Mouse (Mus musculus): ENCODE measurements around the gene Defb36.

Defb36 gene

GRCm38 (mm10) chr2:152620367-152621134 is 16.4 kb downstream of the Defb36 start:
- DNase-seq (ENCODE audit: extremely low spot score, low read depth, low spot score): no peak

DNA sequence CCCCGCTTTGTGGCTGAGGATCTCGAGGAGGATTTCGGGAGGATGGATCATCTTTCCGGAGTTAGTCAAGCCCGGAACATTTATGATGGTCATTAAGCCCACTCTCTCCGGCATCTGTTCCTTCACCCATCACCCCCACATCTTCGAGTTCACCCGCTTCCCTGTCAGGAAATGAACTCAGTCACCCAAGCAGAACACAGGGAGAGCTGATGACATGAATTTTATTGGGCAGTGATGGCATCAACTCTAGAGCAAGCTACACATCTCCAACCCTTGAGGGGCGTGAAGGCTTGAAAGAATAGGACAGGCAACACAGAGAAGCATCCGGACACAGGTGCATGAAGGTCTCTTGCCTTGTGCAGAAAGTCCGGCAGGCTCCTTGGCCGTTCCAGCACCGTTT is 18.0 kb downstream of the Defb36 start:
- DNase-seq (ENCODE audit: extremely low spot score, low read depth, low spot score): no peak

DNA sequence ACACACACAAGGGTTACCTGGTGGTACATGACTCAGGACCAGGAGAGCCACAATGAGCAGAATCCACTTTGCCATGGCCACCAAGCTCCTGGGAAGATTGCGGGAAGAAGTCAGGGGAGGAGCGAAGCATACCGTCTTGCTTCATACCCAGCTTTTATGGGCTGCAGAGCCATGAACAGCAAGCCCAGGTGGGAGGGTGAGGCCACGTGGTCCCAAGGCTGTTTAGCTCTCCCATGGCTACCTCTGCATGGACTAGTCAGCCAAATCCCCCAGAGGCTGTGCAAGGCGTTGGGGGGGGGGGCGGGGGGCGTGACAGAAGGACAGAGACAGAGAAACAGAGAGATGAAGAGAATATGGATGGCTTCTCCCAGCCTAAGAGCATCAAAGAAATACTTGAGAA is 18.8 kb downstream of the Defb36 start, which contains the start of gene Defb25:
Defb25 (minus strand) TSS at position 101 of the 400 bp plus-strand sequence.
- no peak for DNase-seq (ENCODE audit: extremely low spot score, low read depth, low spot score)

- DNase-seq (ENCODE audit: extremely low spot score, low read depth, low spot score): no peak
Measured at GRCm38 (mm10) chr2:152624566-152624965, 20.4 kb downstream of the Defb36 start.

- DNase-seq (ENCODE audit: extremely low spot score, low read depth, low spot score): no peak
Measured at GRCm38 (mm10) chr2:152625256-152625655, 21.1 kb downstream of the Defb36 start.

DNA sequence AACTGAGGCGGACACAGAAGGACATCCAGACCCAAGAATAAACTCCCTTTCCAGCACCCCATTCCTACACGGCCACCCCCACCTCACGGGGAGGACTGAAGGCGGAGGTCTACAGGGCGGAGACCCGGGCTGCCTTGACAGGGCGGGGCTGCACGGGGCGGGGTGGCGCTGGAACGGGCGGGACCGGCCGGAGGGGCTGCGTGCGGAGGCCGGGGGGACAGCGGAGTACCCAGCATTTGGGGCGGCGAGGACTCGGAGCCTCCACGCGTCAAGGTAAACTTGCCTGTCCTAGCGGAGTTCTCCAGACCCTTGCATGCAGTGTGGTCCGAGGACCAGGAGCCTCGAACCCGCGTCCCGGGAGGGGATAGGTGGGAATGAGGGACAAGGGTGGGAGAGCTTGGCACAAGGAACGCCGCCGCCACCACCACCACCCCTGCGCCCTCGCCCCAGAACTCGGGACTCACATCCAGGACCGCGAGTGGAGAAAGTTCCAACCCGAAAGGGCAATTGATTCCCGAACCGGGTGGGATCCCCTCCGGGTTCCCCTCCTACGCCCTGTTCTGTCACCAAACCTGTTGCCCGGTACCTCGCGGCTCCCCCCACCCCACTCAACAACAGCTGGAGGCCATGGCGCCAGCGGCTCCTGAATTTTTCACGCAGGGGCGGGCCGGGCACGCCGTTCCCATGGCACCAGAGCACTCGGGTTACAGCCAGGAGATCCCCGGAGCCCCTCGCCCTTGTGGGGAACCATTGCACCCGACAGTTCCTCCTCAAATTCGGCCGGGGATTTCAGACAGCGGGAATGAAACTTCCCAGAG is 22.9 kb downstream of the Defb36 start, which contains the start of gene Rem1:
Rem1 (plus strand) TSS at position 178 of the 818 bp plus-strand sequence.
- no peak for DNase-seq (ENCODE audit: extremely low spot score, low read depth, low spot score)

DNA sequence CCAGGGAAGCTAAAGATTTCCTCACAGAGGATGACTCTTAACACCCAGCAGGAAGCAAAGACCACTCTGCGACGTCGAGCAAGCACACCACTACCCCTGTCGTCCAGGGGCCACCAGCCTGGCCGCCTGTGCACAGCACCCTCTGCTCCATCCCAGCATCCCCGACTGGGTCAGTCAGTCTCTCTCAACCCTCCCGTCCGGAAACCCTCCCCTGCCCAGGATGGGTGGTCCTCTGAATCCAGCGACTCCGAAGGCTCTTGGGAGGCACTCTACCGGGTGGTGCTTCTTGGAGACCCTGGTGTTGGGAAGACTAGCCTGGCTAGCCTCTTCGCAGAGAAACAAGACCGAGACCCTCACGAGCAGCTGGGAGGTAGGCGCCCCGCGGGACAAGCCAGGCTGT is 23.9 kb downstream of the Defb36 start:
- no peak for DNase-seq (ENCODE audit: extremely low spot score, low read depth, low spot score)

GRCm38 (mm10) chr2:152629239-152629638 is 25.1 kb downstream of the Defb36 start:
- no peak for DNase-seq (ENCODE audit: extremely low spot score, low read depth, low spot score)

DNA sequence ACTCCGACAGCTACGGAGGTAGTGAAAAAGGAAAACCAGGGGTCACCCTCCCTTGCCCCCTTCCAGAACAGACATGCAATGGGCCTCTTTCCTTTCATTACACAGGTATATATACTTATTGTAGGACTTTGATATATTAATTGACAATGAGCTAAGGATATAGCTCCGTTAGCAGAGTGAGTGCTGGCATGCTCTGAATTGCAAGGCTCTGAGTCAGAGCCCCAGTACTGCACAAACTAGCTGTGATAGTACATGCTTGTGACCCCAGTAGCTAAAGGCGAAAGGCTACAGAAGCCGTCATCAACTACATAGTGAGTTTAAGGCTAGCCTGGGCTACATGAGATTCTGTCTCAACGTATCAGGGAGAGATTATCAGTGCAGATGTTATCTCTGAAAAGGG is 25.8 kb downstream of the Defb36 start:
- no peak for DNase-seq (ENCODE audit: extremely low spot score, low read depth, low spot score)

DNA sequence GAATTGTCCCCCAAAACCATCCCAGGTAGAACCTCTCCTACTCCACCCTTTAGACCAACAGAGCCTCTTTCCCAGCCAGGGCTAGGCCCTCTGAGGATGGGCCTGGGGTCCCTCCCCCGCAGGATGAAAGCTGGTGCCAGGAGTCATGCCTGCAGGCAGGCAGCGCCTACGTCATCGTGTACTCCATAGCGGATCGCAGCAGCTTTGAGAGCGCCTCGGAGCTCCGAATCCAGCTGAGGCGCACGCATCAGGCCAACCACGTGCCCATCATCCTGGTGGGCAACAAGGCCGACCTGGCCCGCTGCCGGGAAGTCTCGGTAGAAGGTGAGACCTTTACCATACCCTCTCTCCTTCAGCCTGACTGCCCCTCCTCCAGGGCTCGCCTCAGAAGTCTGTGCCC is 29.2 kb downstream of the Defb36 start:
- no peak for DNase-seq (ENCODE audit: extremely low spot score, low read depth, low spot score)

- no peak for DNase-seq (ENCODE audit: extremely low spot score, low read depth, low spot score)
Measured at GRCm38 (mm10) chr2:152634311-152634710, 30.2 kb downstream of the Defb36 start.

GRCm38 (mm10) chr2:152636246-152637005 is 32.3 kb downstream of the Defb36 start:
- no peak for DNase-seq (ENCODE audit: extremely low spot score, low read depth, low spot score)

DNA sequence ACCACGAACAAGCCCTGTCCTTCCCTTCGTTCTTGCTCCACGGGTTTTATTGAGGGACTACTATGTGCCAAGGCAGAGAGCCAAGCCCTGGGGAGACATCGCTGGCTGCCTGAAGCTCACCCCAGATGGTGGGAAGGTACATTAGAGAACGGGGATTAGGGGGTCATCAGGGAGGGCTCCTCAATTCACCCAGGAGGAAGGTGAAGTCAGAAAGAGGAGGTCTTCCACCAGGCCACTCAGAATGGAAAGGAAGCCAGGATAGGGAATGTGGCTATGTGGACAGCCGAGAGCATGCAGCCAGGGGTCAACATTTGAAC is 32.8 kb downstream of the Defb36 start:
- DNase-seq (ENCODE audit: extremely low spot score, low read depth, low spot score): no peak

DNA sequence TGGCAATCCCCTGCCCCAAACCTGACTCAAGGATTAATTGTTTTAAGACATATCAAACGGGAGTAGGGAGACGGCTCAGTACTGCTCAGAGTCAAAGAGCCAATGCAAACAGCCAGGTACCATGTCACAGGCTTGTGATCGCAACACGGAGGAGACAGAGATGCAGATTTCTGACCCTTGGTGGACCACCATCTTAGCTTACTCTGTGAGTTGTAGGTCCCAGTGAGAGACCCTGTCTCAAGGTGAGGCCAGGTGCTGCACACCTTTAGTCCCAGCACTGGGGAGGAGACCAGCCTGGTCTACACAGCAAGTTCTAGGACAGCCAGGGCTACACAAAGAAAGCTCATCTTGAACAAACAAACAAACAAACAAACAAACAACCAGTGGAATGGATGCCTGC is 33.3 kb downstream of the Defb36 start:
- no peak for DNase-seq (ENCODE audit: extremely low spot score, low read depth, low spot score)

DNA sequence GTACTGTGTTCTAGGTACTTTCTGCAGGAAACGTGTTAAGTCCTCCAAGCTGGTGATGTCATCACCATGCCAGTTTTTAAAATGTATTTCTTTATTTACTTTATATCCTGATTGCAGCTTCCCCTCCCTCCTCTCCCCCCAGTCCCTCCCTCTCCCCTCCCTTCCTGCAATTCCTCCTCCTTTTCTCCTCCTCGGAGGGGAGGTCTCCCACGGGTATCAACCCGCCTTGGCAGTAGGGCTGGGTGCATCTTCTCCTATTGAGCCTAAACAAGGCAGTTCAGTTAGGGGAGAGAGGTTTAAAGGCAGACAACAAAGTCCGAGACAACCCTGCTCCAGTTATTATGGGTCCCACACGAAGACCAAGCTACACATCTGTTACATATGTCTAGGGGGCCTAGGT is 34.7 kb downstream of the Defb36 start:
- no peak for DNase-seq (ENCODE audit: extremely low spot score, low read depth, low spot score)

- DNase-seq (ENCODE audit: extremely low spot score, low read depth, low spot score): no peak
Measured at GRCm38 (mm10) chr2:152639406-152640113, 35.4 kb downstream of the Defb36 start.

DNA sequence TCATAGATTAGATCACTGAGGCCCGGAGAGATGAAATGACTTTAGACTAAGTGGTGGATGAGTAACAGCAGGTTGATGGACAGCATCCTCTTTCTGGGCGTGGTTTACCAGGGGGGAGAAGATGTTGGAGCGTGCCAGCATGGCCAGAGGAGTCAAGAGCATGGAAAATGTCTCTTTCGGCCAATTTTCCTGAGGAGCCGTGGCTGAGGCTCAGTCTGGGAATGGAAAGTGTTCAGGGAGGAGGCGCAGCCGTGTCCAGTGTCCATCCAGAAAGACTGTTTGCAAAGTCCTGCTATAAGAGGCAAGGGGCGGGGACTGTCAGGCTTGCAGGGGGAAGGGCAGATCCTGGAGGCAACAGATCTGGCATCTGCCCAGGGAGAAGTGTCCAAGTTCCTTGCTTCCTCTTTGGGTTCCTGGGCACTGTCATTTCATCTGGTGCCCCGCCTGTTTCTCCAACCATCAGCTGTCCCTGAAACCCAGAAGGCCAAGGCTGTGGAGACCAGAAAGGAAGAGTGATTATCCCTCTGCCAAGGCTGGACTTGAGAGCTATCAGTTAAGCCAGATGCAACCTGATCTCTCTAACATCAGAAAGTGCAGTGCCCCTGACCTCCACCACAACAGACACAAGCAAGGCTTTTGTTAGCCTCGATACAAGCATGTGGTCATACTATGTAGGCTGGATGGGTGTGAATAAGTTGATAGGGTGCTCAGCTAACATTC is 48.9 kb downstream of the Defb36 start:
- no peak for DNase-seq (ENCODE audit: extremely low spot score, low read depth, low spot score)

DNA sequence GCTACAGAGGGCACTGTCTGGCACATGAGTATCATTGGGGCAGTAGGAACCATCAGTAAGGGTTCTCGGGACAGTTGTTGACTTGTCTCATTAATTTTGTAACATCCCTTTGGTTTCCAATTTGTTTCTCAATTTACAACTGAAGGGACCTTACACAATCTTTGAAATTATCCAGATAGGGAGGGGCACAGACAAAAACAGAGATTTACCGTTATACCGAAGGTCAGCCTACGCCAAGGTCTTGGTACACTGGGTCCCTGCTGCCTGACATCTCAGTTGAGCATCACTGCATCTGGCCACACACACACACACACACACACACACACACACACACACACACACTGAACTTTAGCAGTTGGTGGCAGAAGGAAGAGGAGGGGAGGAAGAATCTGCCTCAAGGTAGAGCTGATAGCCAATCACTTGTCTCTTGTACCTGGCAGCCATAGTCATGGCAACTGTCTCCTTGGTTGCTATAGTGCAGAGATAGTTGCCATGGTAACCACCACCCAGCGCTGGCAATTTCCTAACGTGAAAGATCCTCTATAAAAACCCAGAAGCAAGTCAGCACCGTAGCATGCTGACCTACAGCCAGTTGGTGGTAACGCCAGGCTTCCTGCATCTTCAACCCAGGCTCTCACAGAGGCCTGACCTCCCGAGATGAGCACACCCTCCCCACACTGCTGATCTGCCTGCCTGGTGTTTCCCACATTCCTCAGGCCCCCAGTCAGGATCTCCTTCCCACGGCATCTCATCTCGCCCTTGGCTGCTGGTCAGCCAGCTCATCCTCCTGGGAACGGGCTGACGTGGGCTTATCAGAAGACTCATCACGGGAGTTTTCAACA is 50.0 kb downstream of the Defb36 start:
- no peak for DNase-seq (ENCODE audit: extremely low spot score, low read depth, low spot score)

GRCm38 (mm10) chr2:152657398-152657797 is 53.3 kb downstream of the Defb36 start:
- DNase-seq (ENCODE audit: extremely low spot score, low read depth, low spot score): no peak

Measured in hindlimb bud, embryonic 11.5 days (tissue).